Mouse (Mus musculus) kidney, postnatal 10 days (tissue): ENCODE measurements around the gene Dzip3.

Source experiments
- DNase-seq: peaks from one replicate; pipeline ENCODE4 v3.0.0; 2021; ENCODE audit warnings: mixed read lengths

The Dzip3 gene

DNA sequence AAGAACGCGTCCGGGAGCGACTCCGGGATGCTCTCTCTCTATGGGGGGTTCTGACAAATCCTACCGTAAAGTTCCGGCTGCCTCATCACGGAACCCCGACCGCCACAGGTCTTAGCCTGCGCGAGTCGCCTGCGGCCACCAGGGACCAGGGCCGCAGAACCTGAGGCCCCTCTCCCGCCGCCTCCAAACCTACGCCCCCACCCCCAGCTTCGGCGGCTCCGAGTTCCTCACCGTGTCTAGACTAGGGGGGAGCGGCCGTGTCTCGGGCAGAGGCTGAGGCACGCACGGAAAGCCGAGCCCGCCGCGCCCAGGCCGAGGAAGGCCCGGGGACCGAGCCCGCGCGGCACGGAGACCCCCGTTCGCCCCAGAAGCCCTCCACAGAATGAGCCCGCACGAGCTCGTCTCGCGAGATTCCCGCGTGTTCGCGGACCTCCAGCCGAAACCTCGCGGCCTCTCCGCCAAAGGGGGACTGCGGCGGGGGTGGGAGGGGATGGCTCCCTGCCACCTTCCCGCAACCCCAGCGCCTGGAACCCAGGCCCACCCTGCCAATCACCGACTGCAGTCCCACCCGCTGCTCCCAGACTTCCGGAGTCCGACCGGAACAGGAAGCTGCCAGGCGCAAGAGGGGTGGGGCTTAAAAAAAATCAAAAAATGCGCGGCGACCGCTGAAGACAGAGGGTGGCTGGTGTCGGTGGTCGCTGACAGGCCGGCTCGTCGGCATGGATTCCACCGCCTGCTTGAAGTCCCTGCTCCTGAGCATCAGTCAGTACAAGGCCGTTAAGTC is at the start of gene Dzip3, which contains the start of gene Cip2a:
Gene Dzip3, minus strand, starts transcription at position 607 of the 784 bp plus-strand sequence.
Gene Cip2a, plus strand, starts transcription at position 627 of the 784 bp plus-strand sequence.
- peak; percentile 94 for DNase-seq

DNA sequence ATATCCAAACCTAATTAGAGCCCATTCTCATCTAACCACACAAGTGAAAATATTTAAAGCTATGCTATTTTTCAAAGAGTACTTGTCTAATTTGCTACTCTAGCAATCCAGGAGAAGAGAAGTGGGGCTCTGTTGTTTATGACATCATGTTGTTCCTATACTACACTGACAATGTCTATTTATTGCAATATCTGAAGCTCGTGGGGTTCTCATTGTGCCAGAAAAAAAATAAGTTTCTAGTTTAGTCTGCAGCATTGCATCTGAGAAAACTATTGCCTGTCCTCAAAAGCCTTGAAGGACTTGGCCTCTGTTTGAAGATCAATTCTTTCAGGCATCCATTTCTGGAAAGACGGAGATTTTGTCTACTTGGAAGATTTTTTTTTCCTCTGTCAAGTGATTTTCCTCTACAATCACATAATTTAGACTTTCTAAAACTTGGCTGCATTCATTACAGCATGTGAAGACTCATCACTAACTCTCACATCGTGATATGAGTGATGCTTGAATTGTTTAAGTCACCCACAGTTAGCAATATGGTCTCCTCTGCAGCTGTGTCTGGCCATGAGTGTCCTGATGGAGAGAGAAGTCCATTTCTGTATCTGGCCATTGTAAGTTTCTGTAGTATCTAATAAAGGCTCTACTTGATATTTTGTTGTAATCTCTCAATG is 46.7 kb upstream of the Dzip3 start:
- DNase-seq: no peak

DNA sequence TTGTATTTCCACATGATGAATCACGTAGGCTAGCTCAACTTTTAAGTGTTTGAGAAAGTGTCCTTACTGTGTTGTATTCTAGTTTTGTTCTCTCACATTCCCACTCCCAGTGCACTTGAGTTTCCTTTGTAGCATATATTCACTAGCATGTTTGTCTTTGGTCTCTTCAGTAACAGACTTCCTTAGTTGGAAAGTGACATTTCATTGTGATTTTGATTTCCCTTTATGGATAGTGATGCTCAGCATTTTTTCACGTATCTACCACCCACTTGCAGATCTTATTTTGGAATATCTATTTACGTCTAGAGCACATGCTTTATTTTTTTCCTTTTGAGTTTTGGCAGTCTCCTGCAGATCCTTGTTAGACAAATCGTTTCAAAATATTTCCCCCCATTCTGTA is 43.8 kb upstream of the Dzip3 start:
- DNase-seq: no peak

DNA sequence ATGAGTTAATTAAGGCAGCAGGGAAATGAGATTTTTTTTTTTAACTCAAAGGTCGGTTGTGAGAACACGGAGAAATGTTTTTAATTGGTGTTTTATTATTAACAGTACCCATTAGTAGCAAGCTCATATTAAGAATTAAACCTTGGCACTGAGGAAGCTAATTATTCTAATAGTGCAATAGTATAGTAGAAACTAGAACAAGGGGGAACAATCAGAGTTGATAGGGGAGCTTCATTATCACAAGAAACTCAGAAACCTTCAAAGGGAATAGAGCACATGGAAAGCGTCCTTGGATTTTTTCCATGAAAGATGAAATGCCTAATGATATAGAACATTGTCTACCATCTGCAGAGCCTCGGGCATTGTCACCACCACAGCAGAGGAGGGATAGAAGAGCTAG is 41.9 kb upstream of the Dzip3 start:
- DNase-seq: no peak

DNA sequence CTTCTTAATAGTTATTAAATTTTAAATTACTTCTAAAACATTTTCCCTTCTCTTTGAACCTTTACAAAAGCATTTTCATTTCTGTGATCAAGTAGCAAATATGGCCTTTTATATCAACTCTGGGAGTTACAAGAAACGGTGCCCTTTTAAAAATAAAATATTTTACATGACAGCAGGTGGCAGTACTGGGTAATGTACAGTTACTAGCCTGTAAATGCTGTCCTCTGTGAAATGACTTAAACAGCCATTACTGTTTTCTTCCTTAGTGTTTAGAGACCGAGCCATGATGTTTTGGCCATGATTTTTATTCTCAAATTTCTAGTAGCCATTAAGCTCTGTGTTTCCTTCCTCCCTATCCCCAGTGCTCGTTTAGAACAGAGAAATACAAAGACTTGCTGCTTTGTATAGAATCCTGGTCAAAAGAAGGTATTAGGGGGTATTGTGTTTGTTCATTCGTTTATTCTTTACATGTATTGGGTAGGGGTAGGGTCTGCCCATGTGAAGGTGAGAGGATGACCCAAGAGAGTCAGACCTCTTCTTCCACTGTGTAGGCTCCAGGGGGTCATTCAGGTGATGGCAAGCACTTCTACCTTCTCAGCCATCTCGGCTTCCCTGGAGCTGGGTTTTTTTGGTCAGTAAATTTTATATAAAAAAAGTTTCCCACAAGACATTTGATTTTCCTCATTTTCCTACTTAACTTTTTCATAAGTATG is 22.8 kb upstream of the Dzip3 start:
- no peak for DNase-seq

DNA sequence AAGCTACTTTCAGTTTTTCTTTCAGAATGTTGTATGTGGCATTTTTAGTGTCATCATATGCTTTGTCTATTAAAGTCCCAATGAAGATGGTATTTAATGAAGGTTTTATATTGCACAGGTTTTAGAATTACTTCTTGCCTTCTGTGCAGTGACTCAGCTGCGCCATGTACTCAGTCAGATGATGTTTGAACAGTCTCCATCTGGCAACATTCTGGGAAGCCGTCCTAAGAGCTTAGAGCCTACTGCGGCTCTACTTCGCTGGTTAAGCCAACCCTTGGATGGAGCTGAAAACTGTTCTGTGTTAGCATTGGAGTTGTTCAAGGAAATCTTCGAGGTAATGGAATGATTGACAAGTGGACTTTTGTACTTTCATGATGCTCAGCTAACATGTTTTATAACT is 10.2 kb upstream of the Dzip3 start:
- no peak for DNase-seq

DNA sequence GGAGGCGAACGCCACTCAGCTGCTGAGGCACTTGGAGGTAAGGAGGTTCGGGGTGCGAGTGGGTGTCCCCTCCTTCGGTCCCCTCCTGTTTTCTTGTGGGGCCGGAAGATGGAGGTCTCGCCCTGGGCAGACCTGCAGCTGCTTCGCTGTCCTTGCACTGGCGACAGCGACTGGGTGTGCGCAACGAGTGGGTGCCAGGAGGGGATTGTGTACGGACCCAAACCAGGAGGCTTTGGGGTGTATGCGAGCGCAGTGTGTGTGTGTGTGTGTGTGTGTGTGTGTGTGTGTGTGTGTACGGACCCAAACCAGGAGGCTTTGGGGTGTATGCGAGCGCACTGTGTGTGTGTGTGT is 353 bp upstream of the Dzip3 start:
- no peak for DNase-seq

DNA sequence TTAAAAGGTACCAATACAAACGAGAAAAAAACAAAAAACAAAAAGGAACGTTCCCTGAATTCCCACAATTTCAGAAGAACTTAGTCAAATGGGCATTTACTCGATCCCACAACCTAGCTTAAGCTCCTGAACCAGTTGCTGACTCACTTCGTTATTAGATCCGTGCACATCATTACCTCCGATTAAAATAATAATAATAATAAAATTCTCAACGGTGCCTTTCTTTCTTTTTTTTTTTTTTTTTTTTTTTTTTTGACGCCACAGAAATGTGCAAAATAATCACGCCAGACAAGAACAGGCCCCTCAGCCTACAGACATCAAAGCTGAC is 770 bp downstream of the Dzip3 start:
- no peak for DNase-seq

DNA sequence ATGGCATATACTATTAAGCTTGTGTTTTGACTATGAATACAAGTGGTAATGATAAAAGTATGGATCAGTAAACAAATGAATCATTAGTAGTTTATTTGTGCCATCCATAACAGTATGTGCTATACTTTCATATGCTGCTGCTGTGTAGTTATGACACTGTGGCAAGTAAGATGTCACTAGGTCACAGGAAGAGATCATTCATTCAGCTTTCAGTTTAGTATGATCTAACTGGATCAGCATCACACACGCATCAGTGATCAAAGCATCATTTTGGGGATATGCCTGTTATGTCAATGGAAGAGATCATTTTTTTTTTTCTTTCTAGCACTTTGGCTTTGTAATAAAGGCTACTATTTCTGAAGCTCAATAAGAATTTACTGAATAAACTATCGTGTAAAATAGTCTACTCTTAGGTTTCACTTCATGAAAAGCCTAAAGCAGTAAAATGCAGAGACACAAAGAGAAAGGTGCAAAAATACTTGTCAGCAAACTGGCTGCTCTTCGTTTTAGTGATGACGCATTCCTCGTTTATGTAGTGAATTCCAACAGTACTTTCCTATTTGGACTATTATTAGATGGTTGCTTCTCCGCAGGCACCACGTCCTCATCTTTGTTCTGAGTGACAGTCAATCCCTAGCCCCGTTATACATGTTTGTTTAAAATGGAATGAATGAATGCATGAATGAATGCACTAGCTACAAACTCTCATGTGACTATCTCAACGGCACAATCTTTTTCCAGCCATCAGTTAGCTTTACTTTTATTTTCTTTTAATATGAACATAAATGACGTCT is 1.3 kb downstream of the Dzip3 start:
- DNase-seq: no peak

DNA sequence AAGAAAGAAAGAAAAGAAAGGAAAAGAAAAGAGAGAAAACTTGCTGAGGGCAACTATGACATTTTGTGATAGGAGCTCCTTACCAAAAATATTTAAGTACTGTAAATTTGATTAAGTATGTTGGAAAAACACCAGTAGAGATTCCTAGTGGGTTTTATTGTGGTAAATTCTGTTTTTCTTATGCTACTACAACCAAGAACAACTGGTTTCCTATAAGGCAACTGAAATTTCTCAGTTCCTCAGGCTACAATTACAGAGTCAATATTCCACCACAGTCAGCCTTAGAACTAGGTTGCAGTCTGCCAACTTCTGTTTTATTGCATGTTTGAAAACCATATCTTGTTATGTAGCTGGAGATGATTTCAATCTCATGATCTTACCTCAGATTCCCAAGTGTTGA is 4.3 kb downstream of the Dzip3 start:
- no peak for DNase-seq

DNA sequence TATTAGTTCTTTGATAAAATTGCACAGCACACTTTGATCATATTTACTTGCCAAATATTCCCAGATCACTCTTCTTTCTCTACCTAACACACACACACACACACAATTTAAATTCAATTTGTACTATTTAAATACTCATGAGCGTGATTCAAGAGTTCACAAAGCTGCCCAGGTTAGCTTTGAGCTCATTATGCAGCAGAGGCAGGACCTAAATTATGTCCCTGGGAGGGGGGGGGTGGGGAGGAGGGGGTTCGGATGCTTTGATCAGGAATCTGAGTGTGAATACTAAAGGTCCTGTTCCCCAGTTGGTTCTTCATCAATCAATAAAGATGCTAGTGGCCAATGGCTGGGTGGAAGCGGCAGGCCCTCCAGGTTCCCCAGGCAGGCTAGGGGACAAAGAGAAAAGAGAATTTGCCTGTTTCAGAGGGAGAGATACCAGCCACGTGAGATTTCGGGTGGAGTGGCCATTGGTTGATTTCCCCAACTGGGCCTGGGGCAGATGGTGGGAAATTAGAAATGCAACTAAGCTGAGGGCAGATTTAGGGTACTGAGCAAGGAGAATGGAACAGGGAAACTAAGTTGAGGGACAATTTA is 8.8 kb downstream of the Dzip3 start:
- no peak for DNase-seq

DNA sequence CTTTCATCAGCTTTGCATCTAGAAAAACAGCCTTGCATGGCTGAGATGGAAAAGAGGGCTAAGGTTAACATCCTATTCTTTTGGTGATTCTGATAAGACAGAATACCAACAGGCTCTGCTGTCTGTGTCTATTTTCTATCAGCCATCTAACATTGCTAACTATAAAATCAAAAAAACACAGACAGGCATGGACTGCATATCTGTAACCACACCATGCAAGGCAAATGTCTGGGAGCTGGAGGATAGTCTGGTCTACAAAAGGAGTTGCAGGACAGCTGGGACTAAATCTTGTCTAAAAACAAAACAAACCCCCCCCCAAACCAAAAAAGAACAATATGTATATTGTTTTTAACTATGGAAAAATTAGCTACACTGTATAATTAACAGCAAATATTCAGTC is 14.0 kb downstream of the Dzip3 start:
- DNase-seq: no peak

DNA sequence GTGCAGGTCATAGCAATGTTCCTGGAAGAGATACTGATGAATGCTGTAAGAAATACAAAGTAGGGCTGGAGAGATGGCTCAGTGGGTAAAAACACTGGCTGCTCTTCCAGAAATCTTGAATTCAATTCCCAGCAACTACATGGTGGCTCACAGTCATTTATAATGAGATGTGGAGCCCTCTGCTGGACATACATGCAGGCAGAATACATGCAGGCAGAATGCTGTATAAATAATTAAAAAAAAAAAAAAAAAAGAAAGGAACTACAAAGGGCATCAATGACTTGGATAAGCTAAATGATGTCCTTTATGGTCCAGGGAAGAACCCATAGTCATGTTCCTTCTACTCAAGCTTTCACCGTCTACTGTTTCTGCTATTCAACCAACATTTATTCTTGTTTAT is 20.4 kb downstream of the Dzip3 start:
- DNase-seq: no peak

DNA sequence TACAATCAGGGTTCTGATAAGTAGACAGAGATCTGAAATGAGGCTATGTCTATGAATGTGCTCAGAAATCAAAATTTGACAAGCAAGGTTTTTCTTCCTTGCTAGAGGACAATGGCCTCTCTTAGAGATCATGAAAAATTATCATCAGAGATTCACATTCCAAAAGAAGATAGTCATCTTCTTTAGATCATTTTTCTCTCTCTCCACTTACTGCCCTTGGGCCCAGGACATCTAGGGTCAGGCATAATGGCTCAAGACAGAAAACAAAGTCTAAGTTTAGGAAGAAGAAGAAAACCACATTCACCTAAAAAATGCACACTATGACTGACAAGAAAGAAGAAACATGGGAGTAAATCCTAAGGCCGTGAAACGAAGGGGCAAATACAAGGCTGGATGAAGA is 21.0 kb downstream of the Dzip3 start:
- no peak for DNase-seq

DNA sequence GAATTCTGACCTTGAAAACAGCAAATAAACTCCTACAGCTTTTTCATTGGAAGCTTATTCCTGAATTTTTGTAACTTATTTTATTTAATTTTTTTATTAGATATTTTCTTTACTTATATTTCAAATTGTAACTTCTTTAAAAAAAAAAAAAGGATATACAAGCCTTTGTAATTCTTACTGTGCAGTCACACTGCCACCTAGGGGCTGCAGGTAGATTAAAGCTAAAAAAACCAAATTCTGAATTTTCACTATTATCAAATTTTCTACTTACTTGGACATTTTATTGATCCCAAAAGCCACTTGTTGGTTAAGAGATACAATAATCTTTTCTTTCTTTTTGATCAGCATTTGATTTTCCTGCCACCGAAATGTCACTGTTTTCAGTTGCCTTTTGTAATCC is 52.2 kb downstream of the Dzip3 start:
- DNase-seq: peak; percentile 43

DNA sequence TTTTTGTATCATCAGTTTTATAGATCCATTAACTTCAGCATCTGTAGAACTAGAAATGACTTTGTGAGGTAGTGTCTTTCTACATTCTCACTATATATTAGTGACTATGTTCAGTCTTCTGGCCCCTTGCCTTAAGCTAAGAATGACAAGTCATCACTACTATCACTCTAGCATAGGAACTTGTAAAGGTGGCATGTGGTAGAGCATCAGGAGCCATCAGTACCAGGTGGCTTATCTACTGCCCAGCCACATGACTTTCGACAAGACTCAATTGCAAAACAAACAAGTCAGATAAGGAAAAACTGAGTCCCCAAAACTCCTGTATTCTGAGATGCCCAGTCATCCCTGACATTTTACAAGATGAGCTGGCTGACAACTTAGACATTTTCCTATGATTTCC is 70.2 kb downstream of the Dzip3 start:
- DNase-seq: no peak

DNA sequence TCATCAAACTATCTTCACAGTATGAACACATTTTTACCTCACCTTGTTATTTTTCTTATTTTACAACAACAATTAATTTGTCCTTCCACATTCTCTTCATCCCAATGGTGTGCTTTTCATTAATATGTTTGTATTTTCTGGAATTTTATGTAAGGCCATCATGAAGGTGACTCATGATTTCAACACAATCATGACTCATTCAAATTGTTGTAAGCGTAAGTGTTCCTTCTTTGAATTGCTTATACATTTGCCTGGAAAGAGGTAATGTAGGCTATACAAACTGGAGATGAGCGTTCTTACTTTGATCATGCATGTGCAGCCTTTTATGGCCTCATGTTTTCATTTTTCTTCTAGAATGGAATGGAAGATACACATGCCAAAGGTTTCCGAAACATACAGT is 80.8 kb downstream of the Dzip3 start:
- DNase-seq: no peak

DNA sequence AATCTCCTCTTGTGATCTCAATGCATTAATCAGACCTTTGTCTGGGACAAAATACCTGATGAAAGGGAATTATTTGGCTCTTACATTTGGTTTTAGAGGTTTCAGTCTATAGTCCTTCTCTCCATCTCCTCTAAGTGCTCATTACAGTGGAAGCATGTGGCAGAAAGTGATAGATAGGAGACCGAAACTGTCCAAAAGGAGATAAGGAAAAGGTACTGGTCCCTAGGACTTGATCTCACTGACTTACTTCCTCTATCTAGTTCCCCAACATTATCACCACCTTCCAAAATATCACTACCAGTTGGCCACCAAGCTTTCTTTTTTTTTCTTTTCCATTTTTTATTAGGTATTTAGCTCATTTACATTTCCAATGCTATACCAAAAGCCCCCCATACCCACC is 82.8 kb downstream of the Dzip3 start:
- DNase-seq: no peak

DNA sequence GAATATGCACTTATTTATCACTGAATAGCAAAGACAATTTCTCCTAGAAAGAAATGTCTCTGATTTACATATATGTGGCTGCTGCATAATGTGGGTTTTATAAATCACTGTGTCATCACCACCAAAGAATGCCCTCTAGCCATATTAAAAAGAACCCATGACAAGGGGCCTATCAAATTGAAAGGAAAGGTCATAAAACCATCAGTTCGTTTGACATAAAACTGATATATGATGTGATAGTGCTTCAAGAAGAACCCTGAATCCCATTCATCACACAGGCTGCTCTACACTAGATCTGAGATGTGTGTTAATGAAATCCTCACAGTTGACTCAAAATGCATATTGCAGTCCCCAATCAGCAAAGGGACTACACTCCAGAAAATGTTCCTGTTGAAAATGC is 94.1 kb downstream of the Dzip3 start:
- DNase-seq: no peak

DNA sequence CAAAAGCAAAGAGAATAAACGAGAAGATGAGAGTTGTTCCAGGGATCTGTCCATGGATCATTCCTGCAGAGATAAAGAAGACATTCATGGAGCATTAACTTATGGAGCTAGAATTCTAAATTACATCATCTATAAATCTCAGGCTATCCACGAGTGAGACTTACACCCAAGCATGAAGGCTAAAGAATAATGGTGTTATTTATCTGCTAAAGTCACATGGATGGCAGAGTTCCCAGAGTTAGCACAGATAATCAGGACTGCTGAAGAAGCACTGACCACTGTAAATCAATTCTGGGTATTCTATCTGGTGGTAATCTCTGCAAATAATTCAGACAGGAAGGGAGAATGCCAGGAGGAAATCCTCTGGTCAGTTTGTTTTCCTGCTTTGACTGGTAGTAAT is 103.2 kb downstream of the Dzip3 start:
- DNase-seq: no peak
